Mouse (Mus musculus): ENCODE data around the gene Bend3.

DNA sequence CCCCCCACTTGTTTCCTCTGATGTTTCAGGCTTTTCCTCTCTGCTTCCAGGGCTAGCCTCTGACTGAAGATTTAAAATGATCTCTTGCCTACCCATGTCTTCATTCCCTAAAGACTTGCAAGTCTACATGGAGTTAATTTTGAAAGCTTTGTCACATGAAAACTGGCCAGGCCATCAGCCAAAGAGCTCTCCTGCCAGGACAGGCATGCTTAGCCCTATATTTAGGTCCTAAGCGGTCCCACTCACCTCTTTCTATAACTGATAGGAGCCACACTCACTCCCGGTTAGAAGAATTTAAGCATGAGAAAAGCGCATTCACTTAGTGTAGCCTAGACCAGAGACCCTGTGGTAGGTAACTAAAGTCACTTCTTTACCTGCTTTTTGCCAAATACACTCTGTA, 24.0 kb upstream of the Bend3 start:
- no peak for TF ChIP-seq CTCF (IDR thresholded peaks at IDR 0.05; ENCODE audit: extremely low read depth, insufficient read length, insufficient replicate concordance, low read depth, low read length)
- TF ChIP-seq POLR2A (IDR thresholded peaks at IDR 0.05; ENCODE audit: low read depth, low read length), result no peak
